Mouse (Mus musculus): ENCODE data around the gene Prr14l. TPM values are rescaled to one million over a fixed set of nuclear protein-coding genes. Genes with fewer than 3 reads are reported as not detected.

Prr14l gene
- total RNA-seq, 2 experiments from 2014 or later: 27.4 to 37.6 TPM

DNA sequence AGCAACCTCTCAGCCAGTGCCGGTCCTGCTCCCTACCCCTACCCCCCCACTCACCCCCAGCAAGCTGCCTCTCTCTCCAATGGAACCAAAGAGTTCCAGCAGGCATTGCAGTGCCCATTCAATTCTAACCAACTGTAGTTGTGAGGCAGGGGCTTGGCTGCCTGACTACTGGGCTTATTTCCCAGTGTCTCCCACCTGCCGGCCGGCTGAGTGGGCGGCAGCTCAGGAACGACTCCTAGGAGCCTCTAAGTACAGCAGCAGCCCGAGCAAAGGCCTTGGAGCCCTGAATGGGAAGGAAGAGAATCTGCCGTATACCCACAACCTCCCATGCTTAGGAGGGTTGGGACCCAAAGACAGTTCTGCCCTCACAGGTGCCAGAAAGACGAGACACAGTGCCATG lies 113.2 kb downstream of the Prr14l start:
- 0 out of 2 replicates have a peak, but pooled peaks have one; percentile 12 for ATAC-seq (replicated peaks; ENCODE audit: poor library complexity)

DNA sequence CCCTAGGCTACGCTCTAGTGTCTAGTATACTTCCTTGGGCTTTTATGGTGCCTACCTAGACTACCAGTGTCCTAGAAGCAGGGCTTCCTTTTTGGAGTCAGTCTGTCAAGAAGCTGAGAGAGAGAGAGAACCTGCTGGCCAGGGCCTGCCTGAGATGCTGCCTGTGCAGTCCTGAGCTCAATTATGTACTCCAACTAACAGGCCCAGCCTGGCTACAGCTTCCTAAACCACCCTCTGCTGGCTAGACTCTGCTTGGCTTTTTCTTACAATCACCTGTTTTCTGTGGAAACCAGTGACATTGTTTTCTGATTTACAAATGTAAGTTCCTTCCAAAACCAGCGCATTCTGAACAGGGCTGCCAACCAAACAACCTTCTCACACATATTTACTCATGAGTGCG lies 113.9 kb downstream of the Prr14l start:
- ATAC-seq (replicated peaks; ENCODE audit: poor library complexity): no peak

Other genes with a start within 250 kb of the Prr14l start
- 0.27 and 0.85 TPM in 2 replicates for gene Yes1, start 243.1 kb downstream of the Prr14l start, total RNA-seq (2015)
- gene Yes1, start 243.1 kb downstream of the Prr14l start, total RNA-seq (2017): 0.24 and 0.83 TPM in 2 replicates
- 32.3 and 33.8 TPM in 2 replicates for gene Pisd, start 68.6 kb downstream of the Prr14l start, total RNA-seq (2015)
- gene Pisd, start 68.6 kb downstream of the Prr14l start, total RNA-seq (2017): 34.5 and 38.9 TPM in 2 replicates
- gene Gm20671, start 27.1 kb downstream of the Prr14l start, total RNA-seq (2015): not detected in 2 replicates
- 3.9 and 6.6 TPM in 2 replicates for gene Gm20671, start 27.1 kb downstream of the Prr14l start, total RNA-seq (2017)
- gene Depdc5, start 9.4 kb upstream of the Prr14l start, total RNA-seq (2015): 26.5 and 28.7 TPM in 2 replicates
- gene Depdc5, start 9.4 kb upstream of the Prr14l start, total RNA-seq (2017): 22.0 and 25.8 TPM in 2 replicates
- 340 and 391 TPM in 2 replicates for gene Ywhah, start 164.6 kb upstream of the Prr14l start, total RNA-seq (2015)
- 138 and 149 TPM in 2 replicates for gene Ywhah, start 164.6 kb upstream of the Prr14l start, total RNA-seq (2017)
- gene Slc5a1, start 250.0 kb upstream of the Prr14l start, total RNA-seq (2015): not detected in 2 replicates
- gene Slc5a1, start 250.0 kb upstream of the Prr14l start, total RNA-seq (2017): not detected in 2 replicates

Data from megakaryocyte progenitor cell, adult 5-6 weeks (primary cell).